Mouse (Mus musculus): ENCODE measurements around the gene Akap13. TPM values are rescaled to one million over a fixed set of nuclear protein-coding genes. Genes with fewer than 3 reads are reported as not detected.

Gene Akap13
- polyA plus RNA-seq, 1 experiment from 2014 or later: 29.5 TPM

GRCm38 (mm10) chr7:75642178-75642777 lies 186.9 kb downstream of the Akap13 start:
- H3K27me3 ChIP-seq (ENCODE audit: control insufficient read depth, insufficient read depth, low read length): no peaks in the 10 kb centered on the region
- no peaks in the 10 kb centered on the region for H3K36me3 ChIP-seq (ENCODE audit: control insufficient read depth, insufficient read depth, low read length)
- DNase-seq (ENCODE audit: low spot score): peak; percentile 65
- ATAC-seq (ENCODE audit: insufficient read depth, low FRiP score, low TSS enrichment): peak; percentile 65
- peak overlapping the region; percentile 36 for H3K4me2 ChIP-seq (ENCODE audit: low read depth)
- H3K9ac ChIP-seq (ENCODE audit: low read length): peak overlapping the region; percentile 40; the same call in 1 of the 2 replicates
- H3K4me1 ChIP-seq (ENCODE audit: control insufficient read depth, insufficient read depth, low read length): peaks cover 15% of the 10 kb centered on the region; the same call in 1 of the 2 replicates
- H3K4me3 ChIP-seq (ENCODE audit: low read depth, low read length): peak overlapping the region; percentile 13; the same call in 1 of the 2 replicates
- H3K27ac ChIP-seq (ENCODE audit: low read depth, low read length): 0 out of 2 replicates have a peak overlapping the region, but pooled peaks have one; percentile 29
- 3% methylated on average over 9 of the region's 9 CpGs for WGBS
- no peaks in the 10 kb centered on the region for H3K9me3 ChIP-seq (ENCODE audit: control insufficient read depth, low read length)

DNA sequence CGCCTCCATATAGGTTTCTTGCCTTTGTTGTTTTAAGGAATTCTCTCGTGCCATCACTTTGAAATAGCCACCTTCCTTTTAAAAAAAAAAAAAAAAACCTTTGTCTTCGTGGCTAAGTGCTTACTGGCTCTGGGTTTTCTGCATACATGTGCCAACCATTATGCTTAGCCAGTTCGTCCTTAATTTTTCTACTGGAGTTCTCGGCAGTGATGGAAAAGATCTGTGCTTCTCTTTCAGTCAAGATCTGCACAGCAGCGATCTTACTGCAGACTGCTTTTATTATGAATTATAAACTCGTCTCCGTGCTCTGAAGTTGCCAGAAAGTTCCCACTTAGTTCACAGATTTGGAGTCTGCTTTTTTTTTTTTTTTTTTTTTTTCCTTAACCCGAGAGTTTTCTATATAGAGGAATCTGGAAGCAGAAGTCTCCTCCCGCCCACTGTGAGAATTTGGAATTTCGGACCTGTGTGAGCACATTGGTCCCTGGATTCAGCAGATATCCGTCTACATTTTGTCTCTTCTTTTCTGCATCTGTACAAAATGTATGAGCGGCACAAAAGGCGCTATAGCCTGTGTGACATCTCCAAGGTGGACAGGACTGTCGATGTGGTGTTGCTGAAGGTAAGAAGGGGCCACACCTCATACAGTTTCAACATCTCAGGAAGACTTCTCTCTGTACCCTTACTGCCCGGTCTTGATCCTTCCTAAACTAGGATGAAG lies 187.7 kb downstream of the Akap13 start:
- peak overlapping the region; percentile 12 for H3K9ac ChIP-seq (ENCODE audit: low read length)
- ATAC-seq (ENCODE audit: insufficient read depth, low FRiP score, low TSS enrichment) (no peak), DNase-seq (ENCODE audit: low spot score) (no peak)
- no peaks in the 10 kb centered on the region for H3K9me3 ChIP-seq (ENCODE audit: control insufficient read depth, low read length)
- WGBS: 44% methylated on average over 16 of the region's 16 CpGs
- H3K36me3 ChIP-seq (ENCODE audit: control insufficient read depth, insufficient read depth, low read length): no peaks in the 10 kb centered on the region
- H3K4me1 ChIP-seq (ENCODE audit: control insufficient read depth, insufficient read depth, low read length): peaks cover 15% of the 10 kb centered on the region; the same call in 1 of the 2 replicates
- no peak overlapping the region for H3K27ac ChIP-seq (ENCODE audit: low read depth, low read length)
- peak overlapping the region; percentile 36 for H3K4me2 ChIP-seq (ENCODE audit: low read depth)
- no peak overlapping the region for H3K4me3 ChIP-seq (ENCODE audit: low read depth, low read length)
- no peaks in the 10 kb centered on the region for H3K27me3 ChIP-seq (ENCODE audit: control insufficient read depth, insufficient read depth, low read length)

DNA sequence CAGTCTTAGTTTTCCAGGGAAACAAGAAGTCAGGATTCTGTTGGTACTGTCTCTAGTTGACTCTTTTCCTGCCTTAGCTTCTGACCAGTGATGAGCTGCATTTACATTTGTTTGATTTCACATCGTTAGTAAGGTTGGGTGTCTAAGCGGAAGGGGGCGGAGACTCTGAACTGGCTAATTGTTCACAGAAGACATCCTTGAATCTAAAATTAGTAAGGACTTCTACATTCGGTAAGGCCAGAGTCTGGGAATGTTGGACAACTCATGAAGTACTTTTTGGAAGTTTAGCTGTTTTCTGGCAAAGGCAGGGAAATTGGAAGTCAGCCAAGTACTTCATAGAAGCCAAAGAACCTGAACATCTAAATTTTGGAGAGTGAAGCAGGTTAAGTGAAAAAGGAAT lies 188.7 kb downstream of the Akap13 start:
- WGBS: 66% methylated on average over 4 of the region's 4 CpGs
- no peak overlapping the region for H3K9ac ChIP-seq (ENCODE audit: low read length)
- H3K4me2 ChIP-seq (ENCODE audit: low read depth): no peak overlapping the region
- H3K9me3 ChIP-seq (ENCODE audit: control insufficient read depth, low read length): no peaks in the 10 kb centered on the region
- H3K4me3 ChIP-seq (ENCODE audit: low read depth, low read length): no peak overlapping the region
- H3K27me3 ChIP-seq (ENCODE audit: control insufficient read depth, insufficient read depth, low read length): no peaks in the 10 kb centered on the region
- DNase-seq (ENCODE audit: low spot score): no peak
- no peak overlapping the region for H3K27ac ChIP-seq (ENCODE audit: low read depth, low read length)
- H3K4me1 ChIP-seq (ENCODE audit: control insufficient read depth, insufficient read depth, low read length): peaks cover 15% of the 10 kb centered on the region; the same call in 1 of the 2 replicates
- no peaks in the 10 kb centered on the region for H3K36me3 ChIP-seq (ENCODE audit: control insufficient read depth, insufficient read depth, low read length)
- ATAC-seq (ENCODE audit: insufficient read depth, low FRiP score, low TSS enrichment): no peak

GRCm38 (mm10) chr7:75644585-75644984 lies 189.3 kb downstream of the Akap13 start:
- WGBS: 76% methylated on average over 2 of the region's 2 CpGs
- H3K4me2 ChIP-seq (ENCODE audit: low read depth): no peak overlapping the region
- DNase-seq (ENCODE audit: low spot score) (no peak), ATAC-seq (ENCODE audit: insufficient read depth, low FRiP score, low TSS enrichment) (no peak)
- no peak overlapping the region for H3K27ac ChIP-seq (ENCODE audit: low read depth, low read length)
- no peak overlapping the region for H3K9ac ChIP-seq (ENCODE audit: low read length)
- no peak overlapping the region for H3K4me3 ChIP-seq (ENCODE audit: low read depth, low read length)
- H3K4me1 ChIP-seq (ENCODE audit: control insufficient read depth, insufficient read depth, low read length): peaks cover 15% of the 10 kb centered on the region; the same call in 1 of the 2 replicates
- H3K9me3 ChIP-seq (ENCODE audit: control insufficient read depth, low read length): no peaks in the 10 kb centered on the region
- no peaks in the 10 kb centered on the region for H3K27me3 ChIP-seq (ENCODE audit: control insufficient read depth, insufficient read depth, low read length)
- no peaks in the 10 kb centered on the region for H3K36me3 ChIP-seq (ENCODE audit: control insufficient read depth, insufficient read depth, low read length)

DNA sequence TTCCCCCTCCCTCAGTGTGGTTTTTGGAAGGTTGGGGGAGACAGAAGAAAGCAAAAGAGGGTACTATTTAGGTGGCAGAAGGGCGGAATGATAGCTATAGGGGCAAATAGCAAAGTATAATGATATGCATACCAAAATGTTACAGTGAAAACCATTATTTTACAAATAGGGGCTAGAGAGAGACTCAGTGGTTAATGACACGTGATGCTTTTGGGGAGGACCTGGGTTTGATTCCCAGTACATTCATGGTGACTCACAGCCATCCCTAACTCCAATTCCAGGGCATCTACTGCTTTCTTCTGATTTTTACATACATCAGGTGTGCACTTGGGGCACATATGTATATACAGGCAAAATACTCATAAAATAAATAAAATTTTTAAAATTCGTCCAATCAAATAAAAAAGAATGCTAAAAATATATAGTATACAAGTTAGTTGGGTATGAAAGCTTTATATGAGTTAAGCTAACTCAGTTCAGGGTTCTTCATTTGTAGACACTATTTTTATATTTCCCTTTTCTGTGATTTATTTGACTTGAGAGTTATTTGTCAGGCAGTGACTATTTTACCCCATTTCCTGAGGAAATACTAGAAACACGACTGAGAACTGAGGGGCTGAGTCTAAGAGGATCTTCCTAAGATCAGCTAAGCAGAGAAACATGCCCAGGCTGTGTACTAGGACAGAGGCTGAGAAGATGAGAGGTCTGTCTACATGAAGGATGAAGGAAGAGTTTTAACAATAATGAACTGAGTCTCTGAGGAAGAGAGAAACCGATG lies 190.0 kb downstream of the Akap13 start:
- Histone ChIP-seq H3K4me1 (ENCODE audit: control insufficient read depth, insufficient read depth, low read length) (peaks cover 15% of the 10 kb centered on the region; the same call in 1 of the 2 replicates), H3K27ac (ENCODE audit: low read depth, low read length) (no peak overlapping the region), H3K36me3 (ENCODE audit: control insufficient read depth, insufficient read depth, low read length) (no peaks in the 10 kb centered on the region), H3K4me2 (ENCODE audit: low read depth) (no peak overlapping the region), H3K4me3 (ENCODE audit: low read depth, low read length) (no peak overlapping the region), H3K9me3 (ENCODE audit: control insufficient read depth, low read length) (no peaks in the 10 kb centered on the region), H3K9ac (ENCODE audit: low read length) (no peak overlapping the region), H3K27me3 (ENCODE audit: control insufficient read depth, insufficient read depth, low read length) (no peaks in the 10 kb centered on the region)
- ATAC-seq (ENCODE audit: insufficient read depth, low FRiP score, low TSS enrichment) (no peak), DNase-seq (ENCODE audit: low spot score) (no peak)
- 82% methylated on average over 5 of the region's 5 CpGs for WGBS

- Histone ChIP-seq H3K36me3 (ENCODE audit: control insufficient read depth, insufficient read depth, low read length) (no peaks in the 10 kb centered on the region), H3K4me3 (ENCODE audit: low read depth, low read length) (no peak overlapping the region), H3K27ac (ENCODE audit: low read depth, low read length) (no peak overlapping the region), H3K9me3 (ENCODE audit: control insufficient read depth, low read length) (no peaks in the 10 kb centered on the region), H3K4me2 (ENCODE audit: low read depth) (no peak overlapping the region), H3K4me1 (ENCODE audit: control insufficient read depth, insufficient read depth, low read length) (peaks cover 3% of the 10 kb centered on the region; the same call in 1 of the 2 replicates), H3K9ac (ENCODE audit: low read length) (no peak overlapping the region), H3K27me3 (ENCODE audit: control insufficient read depth, insufficient read depth, low read length) (no peaks in the 10 kb centered on the region)
- WGBS: 90% methylated on average over 3 of the region's 3 CpGs
- ATAC-seq (ENCODE audit: insufficient read depth, low FRiP score, low TSS enrichment) (no peak), DNase-seq (ENCODE audit: low spot score) (no peak)
Observed at GRCm38 (mm10) chr7:75648051-75648450, 192.7 kb downstream of the Akap13 start.

GRCm38 (mm10) chr7:75648961-75649360 lies 193.6 kb downstream of the Akap13 start:
- Histone ChIP-seq H3K4me1 (ENCODE audit: control insufficient read depth, insufficient read depth, low read length) (no peaks in the 10 kb centered on the region), H3K27me3 (ENCODE audit: control insufficient read depth, insufficient read depth, low read length) (no peaks in the 10 kb centered on the region), H3K4me2 (ENCODE audit: low read depth) (no peak overlapping the region), H3K27ac (ENCODE audit: low read depth, low read length) (no peak overlapping the region), H3K4me3 (ENCODE audit: low read depth, low read length) (no peak overlapping the region), H3K9me3 (ENCODE audit: control insufficient read depth, low read length) (no peaks in the 10 kb centered on the region), H3K9ac (ENCODE audit: low read length) (no peak overlapping the region), H3K36me3 (ENCODE audit: control insufficient read depth, insufficient read depth, low read length) (no peaks in the 10 kb centered on the region)
- no peak for DNase-seq (ENCODE audit: low spot score)
- 87% methylated on average over 4 of the region's 4 CpGs for WGBS
- no peak for ATAC-seq (ENCODE audit: insufficient read depth, low FRiP score, low TSS enrichment)

GRCm38 (mm10) chr7:75649966-75650365 lies 194.6 kb downstream of the Akap13 start:
- Histone ChIP-seq H3K4me3 (ENCODE audit: low read depth, low read length) (no peak overlapping the region), H3K4me2 (ENCODE audit: low read depth) (no peak overlapping the region), H3K27ac (ENCODE audit: low read depth, low read length) (no peak overlapping the region), H3K27me3 (ENCODE audit: control insufficient read depth, insufficient read depth, low read length) (no peaks in the 10 kb centered on the region), H3K4me1 (ENCODE audit: control insufficient read depth, insufficient read depth, low read length) (no peaks in the 10 kb centered on the region), H3K36me3 (ENCODE audit: control insufficient read depth, insufficient read depth, low read length) (no peaks in the 10 kb centered on the region), H3K9me3 (ENCODE audit: control insufficient read depth, low read length) (no peaks in the 10 kb centered on the region), H3K9ac (ENCODE audit: low read length) (no peak overlapping the region)
- 91% methylated on average over 1 of the region's 1 CpGs for WGBS
- ATAC-seq (ENCODE audit: insufficient read depth, low FRiP score, low TSS enrichment): no peak
- no peak for DNase-seq (ENCODE audit: low spot score)
